ENCODE assay signal across 10 mouse cellular contexts in genomic region chr16:72614898-72615297, GRCm38 (mm10).
DNase-seq lines count a peak whose midpoint lies in the region; ATAC-seq and TF ChIP-seq lines count a peak whose summit lies in the region.
"Had no signal": no experiment of that assay in that cellular context is flagged by ENCODE, and none has a peak within 500 bp of the region (broad histone marks: within the 10 kb centered on the region; RNA-seq: fewer than 3 reads in every experiment).

No protein-coding gene starts in this region.

- peaks cover 9% of the 10 kb centered on the region for H3K4me1 ChIP-seq in forebrain, embryonic 12.5 days
- peaks cover 17% of the 10 kb centered on the region for H3K4me1 ChIP-seq in forebrain, embryonic 10.5 days
- no peaks in the 10 kb centered on the region for H3K4me1 ChIP-seq in lung, postnatal 0 days (ENCODE audit: insufficient read depth, low read depth, low read length)
- no peaks in the 10 kb centered on the region for H3K4me1 ChIP-seq in lung, adult 2 months (ENCODE audit: control insufficient read depth, insufficient read depth, low read length)
- no peaks in the 10 kb centered on the region for H3K4me1 ChIP-seq in hindbrain, embryonic 15.5 days (replicated peaks)
- no peaks in the 10 kb centered on the region for H3K4me1 ChIP-seq in stomach, postnatal 0 days (replicated peaks; ENCODE audit: control insufficient read depth, insufficient read depth)
- H3K4me1 ChIP-seq in kidney, adult 2 months (ENCODE audit: control insufficient read depth, insufficient read depth, low read length) = no peaks in the 10 kb centered on the region

- 0% methylated on average over 1 of the region's 1 CpGs for WGBS in forebrain, embryonic 12.5 days
- WGBS in forebrain, embryonic 10.5 days = 5% methylated on average over 1 of the region's 1 CpGs
- WGBS in lung, postnatal 0 days = 0% methylated on average over 1 of the region's 1 CpGs
- 2% methylated on average over 1 of the region's 1 CpGs for WGBS in lung, adult 2 months
- 7% methylated on average over 1 of the region's 1 CpGs for WGBS in hindbrain, embryonic 15.5 days
- WGBS in stomach, postnatal 0 days = 5% methylated on average over 1 of the region's 1 CpGs
- 11% methylated on average over 1 of the region's 1 CpGs for WGBS in kidney, adult 2 months

- no peak for TF ChIP-seq POLR2A in lung, adult 2 months (IDR thresholded peaks at IDR 0.05; ENCODE audit: borderline replicate concordance, extremely low read depth, low read depth, low read length)
- no peak for TF ChIP-seq POLR2A in kidney, adult 2 months (IDR thresholded peaks at IDR 0.05; ENCODE audit: low read depth, low read length)

- H3K9ac ChIP-seq in forebrain, embryonic 12.5 days = no peak overlapping the region
- H3K9ac ChIP-seq in lung, postnatal 0 days (replicated peaks; ENCODE audit: low read depth) = no peak overlapping the region
- no peak overlapping the region for H3K9ac ChIP-seq in hindbrain, embryonic 15.5 days
- H3K9ac ChIP-seq in stomach, postnatal 0 days (ENCODE audit: low read length) = no peak overlapping the region

- no peaks in the 10 kb centered on the region for H3K9me3 ChIP-seq in forebrain, embryonic 12.5 days
- no peaks in the 10 kb centered on the region for H3K9me3 ChIP-seq in forebrain, embryonic 10.5 days
- no peaks in the 10 kb centered on the region for H3K9me3 ChIP-seq in lung, postnatal 0 days (ENCODE audit: low read length)
- H3K9me3 ChIP-seq in hindbrain, embryonic 15.5 days = no peaks in the 10 kb centered on the region
- no peaks in the 10 kb centered on the region for H3K9me3 ChIP-seq in stomach, postnatal 0 days (ENCODE audit: control insufficient read depth, low read length)

- no peak overlapping the region for H3K4me2 ChIP-seq in forebrain, embryonic 12.5 days
- no peak overlapping the region for H3K4me2 ChIP-seq in lung, postnatal 0 days (replicated peaks; ENCODE audit: low read depth, low read length)
- H3K4me2 ChIP-seq in hindbrain, embryonic 15.5 days = no peak overlapping the region
- H3K4me2 ChIP-seq in stomach, postnatal 0 days (replicated peaks; ENCODE audit: low read depth) = no peak overlapping the region

- no peak for TF ChIP-seq EP300 in lung, postnatal 0 days (IDR thresholded peaks at IDR 0.05)
- TF ChIP-seq EP300 in stomach, postnatal 0 days (optimal IDR thresholded peaks at IDR 0.05) = no peak

- peak; percentile 74 for ATAC-seq in forebrain, embryonic 12.5 days (ENCODE audit: low FRiP score)
- peak; percentile 57 for ATAC-seq in lung, postnatal 0 days
- ATAC-seq in hindbrain, embryonic 15.5 days (ENCODE audit: low FRiP score, low read depth) = peak; percentile 76; the same call in 1 of the 2 replicates
- peak; percentile 68; the same call in 1 of the 2 replicates for ATAC-seq in stomach, postnatal 0 days (ENCODE audit: low FRiP score, low TSS enrichment)

- no peak overlapping the region for H3K4me3 ChIP-seq in forebrain, embryonic 12.5 days (replicated peaks)
- no peak overlapping the region for H3K4me3 ChIP-seq in forebrain, embryonic 10.5 days
- no peak overlapping the region for H3K4me3 ChIP-seq in lung, postnatal 0 days (ENCODE audit: low read depth, low read length)
- H3K4me3 ChIP-seq in lung, adult 2 months (replicated peaks; ENCODE audit: extremely low read depth, low read depth, low read length) = no peak overlapping the region
- H3K4me3 ChIP-seq in hindbrain, embryonic 15.5 days = no peak overlapping the region
- no peak overlapping the region for H3K4me3 ChIP-seq in stomach, postnatal 0 days (ENCODE audit: low read depth, low read length)
- no peak overlapping the region for H3K4me3 ChIP-seq in kidney, adult 2 months (ENCODE audit: insufficient read depth, low read depth, low read length)

- peak; percentile 80 for TF ChIP-seq CTCF in lung, postnatal 0 days (IDR thresholded peaks at IDR 0.05)
- no peak for TF ChIP-seq CTCF in lung, adult 2 months (IDR thresholded peaks at IDR 0.05; ENCODE audit: insufficient read depth, low read length)
- peak; percentile 85 for TF ChIP-seq CTCF in stomach, postnatal 0 days (IDR thresholded peaks at IDR 0.05; ENCODE audit: low read depth)
- no peak for TF ChIP-seq CTCF in kidney, adult 2 months (conservative IDR thresholded peaks at IDR 0.05; ENCODE audit: insufficient read depth, insufficient read length, low read depth, low read length)

- no peak overlapping the region for H3K27ac ChIP-seq in forebrain, embryonic 12.5 days
- H3K27ac ChIP-seq in forebrain, embryonic 10.5 days = no peak overlapping the region
- H3K27ac ChIP-seq in lung, postnatal 0 days (ENCODE audit: low read length) = no peak overlapping the region
- H3K27ac ChIP-seq in hindbrain, embryonic 15.5 days (replicated peaks) = no peak overlapping the region
- H3K27ac ChIP-seq in stomach, postnatal 0 days (replicated peaks) = no peak overlapping the region
- no peak overlapping the region for H3K27ac ChIP-seq in kidney, adult 2 months (ENCODE audit: insufficient read depth, low read depth, low read length)

- no peaks in the 10 kb centered on the region for H3K36me3 ChIP-seq in forebrain, embryonic 12.5 days (replicated peaks)
- no peaks in the 10 kb centered on the region for H3K36me3 ChIP-seq in forebrain, embryonic 10.5 days (replicated peaks)
- no peaks in the 10 kb centered on the region for H3K36me3 ChIP-seq in lung, postnatal 0 days (ENCODE audit: insufficient read depth, low read length)
- no peaks in the 10 kb centered on the region for H3K36me3 ChIP-seq in hindbrain, embryonic 15.5 days
- no peaks in the 10 kb centered on the region for H3K36me3 ChIP-seq in stomach, postnatal 0 days (ENCODE audit: control insufficient read depth, insufficient read depth, low read length)
- H3K36me3 ChIP-seq in kidney, adult 2 months (ENCODE audit: control insufficient read depth, insufficient read depth, low read length) = no peaks in the 10 kb centered on the region

- no peak for DNase-seq in forebrain, embryonic 10.5 days (ENCODE audit: extremely low spot score, low spot score)
- DNase-seq in lung, postnatal 0 days (ENCODE audit: low spot score) = peak; percentile 55
- DNase-seq in lung, adult 2 months = no peak
- DNase-seq in stomach, postnatal 0 days (ENCODE audit: low spot score) = no peak
- DNase-seq in kidney, adult 2 months = no peak
- no peak for DNase-seq in urinary bladder, adult 18-20 months (ENCODE audit: low spot score in 2 of 2)
- DNase-seq: heart, postnatal 14 days; spleen, adult 18-20 months had no signal

- H3K27me3 ChIP-seq in forebrain, embryonic 12.5 days = peaks cover 24% of the 10 kb centered on the region
- peaks cover 48% of the 10 kb centered on the region for H3K27me3 ChIP-seq in forebrain, embryonic 10.5 days (ENCODE audit: poor library complexity, severe bottlenecking)
- H3K27me3 ChIP-seq in lung, postnatal 0 days (replicated peaks; ENCODE audit: insufficient read depth, low read length) = no peaks in the 10 kb centered on the region
- no peaks in the 10 kb centered on the region for H3K27me3 ChIP-seq in hindbrain, embryonic 15.5 days
- H3K27me3 ChIP-seq in stomach, postnatal 0 days (ENCODE audit: control insufficient read depth, insufficient read depth, low read length) = no peaks in the 10 kb centered on the region
- no peaks in the 10 kb centered on the region for H3K27me3 ChIP-seq in kidney, adult 2 months (replicated peaks; ENCODE audit: control insufficient read depth, insufficient read depth, low read length)

Comparison
In these comparisons a context has a peak if more than half of its experiments do, and no peak if none do; other contexts are left out.
1. CTCF ChIP-seq: peak in lung, postnatal 0 days (single experiment) and stomach, postnatal 0 days (single experiment); none in lung, adult 2 months (single experiment) and kidney, adult 2 months (single experiment).
2. Peak in every context shown above with its lines, with median percentiles within 50 percentile points of each other: ATAC-seq.